Mouse (Mus musculus) ES-E14 (cell line): Measurements from ENCODE around the gene Fam83c. TPM values are rescaled to one million over a fixed set of nuclear protein-coding genes. Genes with fewer than 3 reads are reported as not detected.

Experiments used
- DNase-seq: peaks from one replicate; pipeline ENCODE4 v3.0.0-alpha.2; 2013; ENCODE audit warnings: low read depth, low spot score
- H3K27ac ChIP-seq: 2 replicates; pipeline ENCODE4 v1.5.1; 2012; ENCODE audit warnings: low read depth, mild to moderate bottlenecking, low read length, moderate library complexity, mixed read lengths; ENCODE audit not compliant: poor library complexity, insufficient read depth, severe bottlenecking
- H3K36me3 ChIP-seq: 2 replicates; pipeline ENCODE4 v1.6.1; 2012; ENCODE audit warnings: mild to moderate bottlenecking, low read length, moderate library complexity, mixed read lengths; ENCODE audit not compliant: control insufficient read depth, poor library complexity, insufficient read depth, severe bottlenecking
- H3K4me1 ChIP-seq, 2 experiments: fragments of 150-350 bp in 1 of 2; sonication (generic) in 1 of 2; 2 replicates each; pipeline ENCODE4 v1.6.1; 2012; ENCODE audit warnings: low read length in 2 of 2, mild to moderate bottlenecking in 1 of 2, mixed read lengths in 1 of 2; ENCODE audit not compliant: control insufficient read depth in 2 of 2, insufficient read depth in 2 of 2, poor library complexity in 1 of 2
- H3K4me3 ChIP-seq, 2 experiments: fragments of 150-350 bp in 1 of 2; sonication (generic) in 1 of 2; 2 replicates each; pipeline ENCODE4 v1.5.1; 2012; ENCODE audit warnings: low read length in 2 of 2, low read depth in 1 of 2, mild to moderate bottlenecking in 1 of 2, mixed read lengths in 1 of 2; ENCODE audit not compliant: insufficient read depth in 1 of 2, poor library complexity in 1 of 2, severe bottlenecking in 1 of 2
- H3K9ac ChIP-seq: 2 replicates; pipeline ENCODE4 v1.6.1; 2012; ENCODE audit warnings: low read depth, mild to moderate bottlenecking, low read length, mixed read lengths; ENCODE audit not compliant: poor library complexity, insufficient read depth, severe bottlenecking
- H3K9me3 ChIP-seq: fragments of 150-350 bp; sonication (generic); 2 replicates; pipeline ENCODE4 v1.6.1; 2012; ENCODE audit warnings: low read depth, mild to moderate bottlenecking, low read length; ENCODE audit not compliant: control insufficient read depth, insufficient read depth
- CHD2 ChIP-seq: IDR thresholded peaks from 2 replicates; pipeline ENCODE4 v1.6.1; 2014; ENCODE audit warnings: mild to moderate bottlenecking, low read depth, low read length, inconsistent platforms
- HCFC1 ChIP-seq: IDR thresholded peaks from 2 replicates; pipeline ENCODE4 v1.6.1; 2012; ENCODE audit warnings: low read length, inconsistent platforms, borderline replicate concordance; ENCODE audit not compliant: insufficient read depth
- MAFK ChIP-seq: IDR thresholded peaks from 2 replicates; pipeline ENCODE4 v1.6.1; 2014; ENCODE audit warnings: mild to moderate bottlenecking, low read depth, low read length, inconsistent platforms; ENCODE audit not compliant: insufficient read depth
- ZC3H11A ChIP-seq: IDR thresholded peaks from 2 replicates; pipeline ENCODE4 v1.6.1; 2012; ENCODE audit warnings: low read depth, mild to moderate bottlenecking, inconsistent platforms, low read length, borderline replicate concordance
- ZNF384 ChIP-seq: IDR thresholded peaks from 2 replicates; pipeline ENCODE4 v1.6.1; 2012; ENCODE audit warnings: low read depth, low read length, inconsistent platforms
- in situ Hi-C, 2 experiments: fragments of 600-800 bp; cut with MboI; formaldehyde crosslinking; loops; one replicate each; pipeline ENCODE4 v1.15.1; 2025; ENCODE audit warnings: low sequenced_read_pairs in 2 of 2, inconsistent platforms in 1 of 2; ENCODE audit not compliant: unreplicated experiment in 2 of 2
- total RNA-seq: library from RNA; depleted of rRNA; stranded (reverse); fragments of 300-350 nt; gene quantifications from 2 replicates; pipeline ENCODE4 v1.2.3, GENCODE M21; 2012

Fam83c gene
- total RNA-seq, 1 experiment: 0.13 TPM

- Histone ChIP-seq H3K36me3 (no peaks in the 10 kb centered on the region), H3K4me1 (no peaks in the 10 kb centered on the region), H3K9ac (no peak overlapping the region), H3K9me3 (no peaks in the 10 kb centered on the region), H3K27ac (no peak overlapping the region), H3K4me3 (no peak overlapping the region)
- in situ Hi-C loops: no loop called here
- TF ChIP-seq MAFK: no peak
- TF ChIP-seq ZNF384: no peak
- no peak for TF ChIP-seq ZC3H11A
- TF ChIP-seq HCFC1: no peak
- no peak for TF ChIP-seq CHD2
- no peak for DNase-seq
Observed at GRCm38 (mm10) chr2:155805231-155805924, 29.3 kb downstream of the Fam83c start.

DNA sequence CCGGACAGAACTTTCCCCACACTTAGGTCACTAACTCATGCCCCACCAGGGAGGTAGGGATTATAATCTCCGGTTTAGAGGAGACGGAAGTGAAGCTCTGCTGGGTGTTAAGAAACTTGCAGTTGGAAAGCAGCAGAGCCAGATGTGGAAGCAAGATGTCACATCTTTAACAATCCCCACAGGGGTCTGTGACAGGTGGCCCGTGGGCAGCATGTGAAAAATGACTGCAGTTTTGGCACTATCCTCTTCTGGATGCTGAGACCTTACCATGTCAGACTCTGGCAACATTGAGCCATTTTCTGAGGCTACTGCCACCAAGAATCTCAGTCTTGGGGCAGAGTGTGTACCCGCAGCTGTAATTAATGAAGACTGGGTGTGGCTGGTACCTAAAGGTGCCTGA, 30.6 kb downstream of the Fam83c start:
- H3K27ac ChIP-seq: no peak overlapping the region
- H3K9me3 ChIP-seq: no peaks in the 10 kb centered on the region
- no peaks in the 10 kb centered on the region for H3K36me3 ChIP-seq
- TF ChIP-seq ZC3H11A (no peak), ZNF384 (no peak), MAFK (no peak), CHD2 (no peak), HCFC1 (no peak)
- DNase-seq: no peak
- H3K9ac ChIP-seq: no peak overlapping the region
- H3K4me3 ChIP-seq: no peak overlapping the region
- in situ Hi-C loops: no loop called here
- H3K4me1 ChIP-seq: no peaks in the 10 kb centered on the region

- Histone ChIP-seq H3K36me3 (no peaks in the 10 kb centered on the region), H3K4me1 (no peaks in the 10 kb centered on the region), H3K27ac (no peak overlapping the region), H3K4me3 (no peak overlapping the region), H3K9me3 (no peaks in the 10 kb centered on the region), H3K9ac (no peak overlapping the region)
- DNase-seq: peak; percentile 63
- in situ Hi-C loops: no loop called here
- no peak for TF ChIP-seq MAFK
- no peak for TF ChIP-seq ZC3H11A
- no peak for TF ChIP-seq HCFC1
- no peak for TF ChIP-seq ZNF384
- TF ChIP-seq CHD2: no peak
Observed at GRCm38 (mm10) chr2:155802761-155803160, 31.9 kb downstream of the Fam83c start.

DNA sequence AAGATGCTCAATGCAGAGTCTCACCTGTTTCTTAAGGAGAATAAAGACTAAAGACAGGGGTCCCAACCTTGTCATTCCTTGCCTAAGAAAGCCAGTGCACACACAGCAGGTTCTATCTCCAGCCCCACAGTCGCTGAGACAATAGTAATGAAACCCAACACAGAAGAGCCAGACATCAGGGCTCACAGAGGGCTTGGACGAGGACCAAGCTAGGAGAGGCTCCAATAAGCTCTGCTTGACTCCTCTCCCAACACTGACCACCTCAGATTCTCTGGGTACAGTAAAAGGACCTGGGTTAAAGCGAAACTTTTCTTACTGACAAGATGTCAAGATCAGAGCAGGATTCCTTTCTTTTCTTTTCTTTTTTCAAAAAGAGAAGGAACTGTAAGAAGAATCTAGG, 36.0 kb downstream of the Fam83c start:
- no peaks in the 10 kb centered on the region for H3K36me3 ChIP-seq
- no peaks in the 10 kb centered on the region for H3K4me1 ChIP-seq
- TF ChIP-seq ZC3H11A (no peak), ZNF384 (no peak), MAFK (no peak), CHD2 (no peak), HCFC1 (no peak)
- in situ Hi-C loops: no loop called here
- no peak overlapping the region for H3K9ac ChIP-seq
- no peak overlapping the region for H3K27ac ChIP-seq
- H3K9me3 ChIP-seq: no peaks in the 10 kb centered on the region
- no peak overlapping the region for H3K4me3 ChIP-seq
- DNase-seq: no peak
